Mouse (Mus musculus): ENCODE data around the gene Mbtd1. TPM values are rescaled to one million over a fixed set of nuclear protein-coding genes. Genes with fewer than 3 reads are reported as not detected.

Gene Mbtd1
- polyA plus RNA-seq, 1 experiment from 2014 or later: 24.3 TPM

- Histone ChIP-seq H3K36me3 (ENCODE audit: insufficient read depth) (no peaks in the 10 kb centered on the region), H3K9me3 (ENCODE audit: low read depth, low read length) (no peaks in the 10 kb centered on the region), H3K4me2 (no peak overlapping the region), H3K4me1 (ENCODE audit: insufficient read depth) (no peaks in the 10 kb centered on the region; the same call in none of the 2 replicates), H3K4me3 (ENCODE audit: low read depth, low read length) (no peak overlapping the region), H3K9ac (no peak overlapping the region), H3K27me3 (ENCODE audit: insufficient read depth, low read length) (no peaks in the 10 kb centered on the region), H3K27ac (ENCODE audit: low read depth) (peak overlapping the region; percentile 48; the same call in 1 of the 2 replicates)
- DNase-seq (no peak), ATAC-seq (ENCODE audit: insufficient read depth) (no peak)
- TF ChIP-seq CTCF (IDR thresholded peaks at IDR 0.05; ENCODE audit: low read depth): no peak
- 84% methylated on average over 4 of the region's 4 CpGs for WGBS
These were observed 101.4 kb downstream of the Mbtd1 start for GRCm38 (mm10) chr11:93987026-93987425.

GRCm38 (mm10) chr11:93987625-93988327 lies 102.1 kb downstream of the Mbtd1 start:
- 53% methylated on average over 8 of the region's 8 CpGs for WGBS

GRCm38 (mm10) chr11:93988328-93989062 lies 102.8 kb downstream of the Mbtd1 start:
- no peaks in the 10 kb centered on the region for H3K9me3 ChIP-seq (ENCODE audit: low read depth, low read length)
- H3K9ac ChIP-seq: 0 out of 2 replicates have a peak overlapping the region, but pooled peaks have one; percentile 20
- no peaks in the 10 kb centered on the region; the same call in none of the 2 replicates for H3K4me1 ChIP-seq (ENCODE audit: insufficient read depth)
- no peaks in the 10 kb centered on the region for H3K27me3 ChIP-seq (ENCODE audit: insufficient read depth, low read length)
- TF ChIP-seq CTCF (IDR thresholded peaks at IDR 0.05; ENCODE audit: low read depth): no peak
- no peaks in the 10 kb centered on the region for H3K36me3 ChIP-seq (ENCODE audit: insufficient read depth)
- peak overlapping the region; percentile 48 for H3K27ac ChIP-seq (ENCODE audit: low read depth)
- WGBS: 36% methylated on average over 12 of the region's 12 CpGs
- no peak overlapping the region for H3K4me2 ChIP-seq
- DNase-seq (peak; percentile 52), ATAC-seq (ENCODE audit: insufficient read depth) (peak; percentile 49; the same call in 1 of the 2 replicates)
- no peak overlapping the region for H3K4me3 ChIP-seq (ENCODE audit: low read depth, low read length)

More at GRCm38 (mm10) chr11:93987625-93988327, 102.1 kb downstream of the Mbtd1 start:
- Histone ChIP-seq H3K4me1 (ENCODE audit: insufficient read depth) (no peaks in the 10 kb centered on the region; the same call in none of the 2 replicates), H3K9me3 (ENCODE audit: low read depth, low read length) (no peaks in the 10 kb centered on the region), H3K27me3 (ENCODE audit: insufficient read depth, low read length) (no peaks in the 10 kb centered on the region), H3K4me2 (no peak overlapping the region), H3K36me3 (ENCODE audit: insufficient read depth) (no peaks in the 10 kb centered on the region), H3K4me3 (ENCODE audit: low read depth, low read length) (no peak overlapping the region), H3K27ac (ENCODE audit: low read depth) (peak overlapping the region; percentile 48), H3K9ac (no peak overlapping the region)
- TF ChIP-seq CTCF (IDR thresholded peaks at IDR 0.05; ENCODE audit: low read depth): no peak
- ATAC-seq (ENCODE audit: insufficient read depth) (no peak), DNase-seq (no peak)

GRCm38 (mm10) chr11:93994531-93994930 lies 108.9 kb downstream of the Mbtd1 start:
- H3K27me3 ChIP-seq (ENCODE audit: insufficient read depth, low read length): no peaks in the 10 kb centered on the region
- peaks cover 2% of the 10 kb centered on the region; the same call in 1 of the 2 replicates for H3K4me1 ChIP-seq (ENCODE audit: insufficient read depth)
- ATAC-seq (ENCODE audit: insufficient read depth) (no peak), DNase-seq (no peak)
- peak overlapping the region; percentile 96 for H3K4me3 ChIP-seq (ENCODE audit: low read depth, low read length)
- peak overlapping the region; percentile 82 for H3K4me2 ChIP-seq
- H3K9ac ChIP-seq: peak overlapping the region; percentile 69; the same call in 1 of the 2 replicates
- 40% methylated on average over 5 of the region's 5 CpGs for WGBS
- 0 out of 2 replicates have a peak, but pooled peaks cover 3% of the 10 kb centered on the region for H3K36me3 ChIP-seq (ENCODE audit: insufficient read depth)
- H3K9me3 ChIP-seq (ENCODE audit: low read depth, low read length): no peaks in the 10 kb centered on the region
- no peak for TF ChIP-seq CTCF (IDR thresholded peaks at IDR 0.05; ENCODE audit: low read depth)
- H3K27ac ChIP-seq (ENCODE audit: low read depth): peak overlapping the region; percentile 97

GRCm38 (mm10) chr11:93995111-93995719 lies 109.6 kb downstream of the Mbtd1 start:
- Histone ChIP-seq H3K27me3 (ENCODE audit: insufficient read depth, low read length) (no peaks in the 10 kb centered on the region), H3K9me3 (ENCODE audit: low read depth, low read length) (no peaks in the 10 kb centered on the region), H3K4me3 (ENCODE audit: low read depth, low read length) (peak overlapping the region; percentile 96), H3K36me3 (ENCODE audit: insufficient read depth) (0 out of 2 replicates have a peak, but pooled peaks cover 3% of the 10 kb centered on the region), H3K4me2 (peak overlapping the region; percentile 82), H3K9ac (peak overlapping the region; percentile 69), H3K4me1 (ENCODE audit: insufficient read depth) (peaks cover 2% of the 10 kb centered on the region; the same call in 1 of the 2 replicates), H3K27ac (ENCODE audit: low read depth) (peak overlapping the region; percentile 97)
- ATAC-seq (ENCODE audit: insufficient read depth) (peak; percentile 72), DNase-seq (peak; percentile 75)
- TF ChIP-seq CTCF (IDR thresholded peaks at IDR 0.05; ENCODE audit: low read depth): no peak
- 4% methylated on average over 15 of the region's 15 CpGs for WGBS

- H3K36me3 ChIP-seq (ENCODE audit: insufficient read depth): 0 out of 2 replicates have a peak, but pooled peaks cover 3% of the 10 kb centered on the region
- H3K9me3 ChIP-seq (ENCODE audit: low read depth, low read length): no peaks in the 10 kb centered on the region
- peak within 1 kb of the TSS; percentile 82 for H3K4me2 ChIP-seq
- H3K4me3 ChIP-seq (ENCODE audit: low read depth, low read length): peak within 1 kb of the TSS; percentile 96
- ATAC-seq (ENCODE audit: insufficient read depth) (peak; percentile 92), DNase-seq (peak; percentile 97)
- H3K4me1 ChIP-seq (ENCODE audit: insufficient read depth): peaks cover 2% of the 10 kb centered on the region; the same call in 1 of the 2 replicates
- no peaks in the 10 kb centered on the region for H3K27me3 ChIP-seq (ENCODE audit: insufficient read depth, low read length)
- H3K9ac ChIP-seq: peak within 1 kb of the TSS; percentile 87
- no peak for TF ChIP-seq CTCF (IDR thresholded peaks at IDR 0.05; ENCODE audit: low read depth)
- WGBS: under 1% methylated on average over 68 of the region's 70 CpGs
- peak within 1 kb of the TSS; percentile 97 for H3K27ac ChIP-seq (ENCODE audit: low read depth)
These were observed 110.2 kb downstream of the Mbtd1 start, which contains the start of gene Spag9 for GRCm38 (mm10) chr11:93995720-93996305. Gene Spag9 (plus strand): TSS chr11:93996091.

Other genes starting within 250 kb of the Mbtd1 start
- gene Utp18, start 86 bp upstream of the Mbtd1 start, polyA plus RNA-seq (2014; fragmentation: Nextera tagmentation; extraction: Ambion mirVana): 30.5 and 33.0 TPM in 2 replicates
- gene Nme2, start 70.4 kb downstream of the Mbtd1 start, polyA plus RNA-seq (2014; fragmentation: Nextera tagmentation; extraction: Ambion mirVana): 272 and 286 TPM in 2 replicates
- gene Gm20390, start 82.4 kb downstream of the Mbtd1 start, polyA plus RNA-seq (2014; fragmentation: Nextera tagmentation; extraction: Ambion mirVana): 397 and 438 TPM in 2 replicates
- gene Nme1, start 82.7 kb downstream of the Mbtd1 start, polyA plus RNA-seq (2014; fragmentation: Nextera tagmentation; extraction: Ambion mirVana): 168 and 197 TPM in 2 replicates
- gene Spag9, start 110.2 kb downstream of the Mbtd1 start, polyA plus RNA-seq (2014; fragmentation: Nextera tagmentation; extraction: Ambion mirVana): 55.8 and 57.1 TPM in 2 replicates